Mouse (Mus musculus) G1E-ER4 (cell line): ENCODE measurements around the gene Ttll5. TPM values are rescaled to one million over a fixed set of nuclear protein-coding genes. Genes with fewer than 3 reads are reported as not detected.

ENCODE experiments used
- GATA1 ChIP-seq: IDR thresholded peaks from one replicate; pipeline ENCODE4 v1.8.0; 2012; ENCODE audit warnings: low read length, inconsistent platforms
- polyA plus RNA-seq: library from polyadenylated mRNA; stranded (reverse); fragments of >175 nt; gene quantifications from 2 replicates; pipeline ENCODE4 v1.2.3, GENCODE M21; 2012

The Ttll5 gene
- polyA plus RNA-seq, 1 experiment: 11.0 TPM

- no peak for TF ChIP-seq GATA1
Measured at GRCm38 (mm10) chr12:85943456-85943855, 119.0 kb downstream of the Ttll5 start.

GRCm38 (mm10) chr12:85944419-85944818, 120.0 kb downstream of the Ttll5 start:
- TF ChIP-seq GATA1: no peak

- no peak for TF ChIP-seq GATA1
Measured at GRCm38 (mm10) chr12:85947161-85947560, 122.7 kb downstream of the Ttll5 start.

- TF ChIP-seq GATA1: no peak
Measured at GRCm38 (mm10) chr12:85949667-85950066, 125.2 kb downstream of the Ttll5 start.

GRCm38 (mm10) chr12:85950371-85950770, 125.9 kb downstream of the Ttll5 start:
- TF ChIP-seq GATA1: no peak

GRCm38 (mm10) chr12:85951036-85951435, 126.6 kb downstream of the Ttll5 start:
- no peak for TF ChIP-seq GATA1

GRCm38 (mm10) chr12:85951822-85952221, 127.4 kb downstream of the Ttll5 start:
- TF ChIP-seq GATA1: no peak

DNA sequence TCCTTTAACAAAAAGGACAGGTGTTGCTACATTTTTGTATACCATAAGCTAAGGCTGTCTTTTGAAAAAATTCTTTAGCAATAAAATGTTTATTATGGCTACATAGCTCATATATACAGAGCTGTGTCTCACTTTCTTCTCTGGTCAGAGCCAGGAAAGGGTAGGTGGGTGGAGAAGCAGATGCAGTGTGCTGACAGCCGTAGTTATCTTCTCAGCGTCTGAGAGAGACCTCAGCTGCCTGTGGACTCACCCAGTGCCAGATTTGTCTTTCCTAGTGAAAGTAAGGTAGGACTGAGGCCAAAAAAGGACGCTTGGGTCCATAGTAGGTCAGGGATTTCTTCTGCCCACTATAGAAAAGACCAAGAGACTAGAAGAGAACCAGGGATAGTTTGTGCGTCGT, 127.9 kb downstream of the Ttll5 start:
- TF ChIP-seq GATA1: no peak

GRCm38 (mm10) chr12:85954167-85954566, 129.7 kb downstream of the Ttll5 start:
- no peak for TF ChIP-seq GATA1

DNA sequence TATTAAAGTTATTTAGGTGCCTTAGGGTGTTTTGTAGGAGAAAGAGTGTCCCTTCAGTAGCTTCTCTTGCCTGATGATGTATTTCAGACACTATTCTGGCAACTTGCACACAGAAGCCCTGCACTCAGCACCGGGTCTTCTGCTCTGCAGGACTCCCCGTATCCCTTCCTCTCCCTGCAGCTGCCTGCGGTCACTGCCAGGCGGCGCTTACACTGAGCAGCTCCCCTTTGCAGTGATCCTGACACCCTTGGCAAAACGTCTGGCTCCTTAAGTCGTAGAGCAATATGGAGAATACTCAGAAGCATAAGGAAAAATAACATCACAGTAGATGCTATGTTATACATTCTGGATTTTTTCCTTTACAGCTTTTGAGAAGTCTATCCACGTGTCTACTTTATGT, 130.6 kb downstream of the Ttll5 start:
- no peak for TF ChIP-seq GATA1

GRCm38 (mm10) chr12:85955690-85956089, 131.2 kb downstream of the Ttll5 start:
- TF ChIP-seq GATA1: no peak

- no peak for TF ChIP-seq GATA1
Measured at GRCm38 (mm10) chr12:85956251-85956650, 131.8 kb downstream of the Ttll5 start.

- no peak for TF ChIP-seq GATA1
Measured at GRCm38 (mm10) chr12:85958460-85958859, 134.0 kb downstream of the Ttll5 start.

DNA sequence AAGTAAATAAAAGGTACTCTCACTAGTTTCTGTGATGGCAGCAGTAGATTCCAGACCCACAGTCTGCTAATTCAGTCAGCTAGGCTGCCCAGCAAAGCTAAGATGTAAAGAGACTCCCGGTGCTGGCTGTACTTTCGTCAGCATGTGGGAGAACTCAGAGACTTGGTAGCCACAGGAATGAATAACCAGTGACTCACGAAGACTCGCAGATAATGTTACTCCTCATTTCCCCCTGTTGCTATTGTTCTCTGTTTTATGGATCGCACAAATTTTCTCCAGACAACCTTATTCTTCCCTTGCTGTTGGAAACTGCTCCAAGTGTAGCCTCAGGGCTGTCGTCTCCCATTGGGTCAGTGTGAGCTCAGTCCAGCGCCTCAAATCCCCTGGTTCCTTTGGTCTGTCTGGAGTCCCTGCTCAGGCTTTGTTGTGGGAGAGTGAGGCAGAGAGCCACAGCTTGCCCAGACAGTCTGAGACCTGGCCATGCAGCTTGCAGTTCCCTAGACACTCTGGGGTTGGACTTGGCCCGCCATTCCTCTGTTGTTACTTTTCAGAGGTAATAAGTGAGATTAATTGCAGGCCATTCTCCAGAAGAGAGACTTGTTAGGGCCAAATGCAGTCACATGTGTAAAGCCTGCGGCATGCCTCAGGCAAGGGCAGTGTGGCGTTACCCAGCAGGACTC, 135.5 kb downstream of the Ttll5 start:
- no peak for TF ChIP-seq GATA1

DNA sequence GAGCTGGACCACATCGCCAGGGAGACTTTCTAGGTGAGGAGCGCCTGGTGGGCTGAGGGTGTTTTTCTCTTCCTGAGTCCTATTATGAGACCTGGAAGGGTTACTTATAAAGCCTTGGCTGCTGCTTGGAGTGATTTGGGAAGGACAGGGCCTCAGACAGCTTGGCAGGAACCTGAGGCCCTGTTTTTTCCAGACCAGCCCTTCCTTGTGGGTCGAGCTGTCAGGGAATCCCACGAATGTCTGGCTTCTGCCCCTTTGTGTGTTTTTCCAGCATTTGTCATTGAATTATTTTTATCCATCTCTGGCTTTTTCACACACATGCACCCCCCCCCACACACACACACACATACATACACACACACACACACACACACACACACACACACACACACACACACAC, 136.2 kb downstream of the Ttll5 start:
- no peak for TF ChIP-seq GATA1

DNA sequence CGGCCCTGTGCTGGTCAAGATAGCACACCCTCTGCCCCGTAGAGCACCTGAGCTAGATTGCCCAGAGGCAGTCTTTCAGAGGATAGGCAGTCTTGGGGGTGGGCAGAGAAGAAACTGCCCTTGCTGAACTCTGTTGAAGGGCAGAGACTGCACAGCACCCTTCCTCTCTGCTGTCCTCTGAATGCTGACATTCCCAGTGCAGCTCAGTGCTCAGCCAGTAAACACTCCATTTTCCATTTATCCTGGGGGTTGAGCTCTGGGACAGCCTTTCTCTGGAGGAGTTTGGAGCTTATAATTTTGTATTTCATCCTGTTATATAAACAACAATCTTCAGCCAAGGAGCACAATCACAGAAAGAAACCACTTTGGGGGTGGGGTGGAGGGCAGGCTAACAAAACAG, 138.7 kb downstream of the Ttll5 start:
- TF ChIP-seq GATA1: no peak

GRCm38 (mm10) chr12:85963699-85964098, 139.2 kb downstream of the Ttll5 start:
- no peak for TF ChIP-seq GATA1

DNA sequence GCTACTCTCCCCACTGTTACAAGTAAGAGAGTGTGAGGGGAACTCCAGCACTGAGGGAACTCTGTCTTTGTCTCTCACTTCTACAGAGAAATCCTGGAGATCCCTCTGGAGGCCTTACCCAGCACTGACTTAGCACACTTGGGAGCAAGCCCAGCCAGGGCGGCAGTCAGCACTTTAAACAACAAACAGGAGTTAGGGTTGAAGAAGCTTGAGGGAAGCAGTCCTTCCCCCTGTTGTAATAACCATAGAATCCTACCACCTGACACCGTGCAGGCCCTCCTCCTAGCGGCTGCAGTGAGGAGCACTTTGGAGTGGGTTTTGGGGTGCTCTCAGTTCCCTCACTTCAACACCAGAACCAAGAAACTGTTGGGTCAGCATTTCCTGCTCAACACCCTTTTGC, 140.0 kb downstream of the Ttll5 start:
- TF ChIP-seq GATA1: no peak
